Mouse (Mus musculus) embryonic facial prominence, embryonic 13.5 days (tissue): ENCODE data around the gene Bspry. TPM values are rescaled to one million over a fixed set of nuclear protein-coding genes. Genes with fewer than 3 reads are reported as not detected.
"Not testable (repeated sequence)": the region's sequence is repeated elsewhere in the genome, so short reads cannot be mapped to it uniquely, and the experiment has no call there.

ENCODE experiments used
- ATAC-seq: fragments of 200-750 bp; cut with Nextera tagmentation; 2 replicates; pipeline ENCODE4 v1.8.0; 2017; ENCODE audit warnings: low read depth; ENCODE audit not compliant: insufficient number of reproducible peaks, insufficient read depth, low FRiP score, low TSS enrichment
- H3K27ac ChIP-seq: fragments of 300-500 bp; sonication (generic); 2 replicates; pipeline ENCODE4 v1.5.1; 2015; ENCODE audit warnings: moderate library complexity, mild to moderate bottlenecking, inconsistent platforms
- H3K27me3 ChIP-seq: fragments of 300-500 bp; sonication (generic); 2 replicates; pipeline ENCODE4 v1.6.1; 2015; ENCODE audit warnings: mild to moderate bottlenecking, inconsistent platforms
- H3K36me3 ChIP-seq: fragments of 300-500 bp; sonication (generic); 2 replicates; pipeline ENCODE4 v1.6.1; 2015; ENCODE audit warnings: mild to moderate bottlenecking, inconsistent platforms
- H3K4me1 ChIP-seq: fragments of 300-500 bp; sonication (generic); 2 replicates; pipeline ENCODE4 v1.6.1; 2015; ENCODE audit warnings: inconsistent platforms
- H3K4me2 ChIP-seq: fragments of 300-500 bp; sonication (generic); 2 replicates; pipeline ENCODE4 v1.6.1; 2015; ENCODE audit warnings: moderate library complexity, mild to moderate bottlenecking, inconsistent platforms
- H3K4me3 ChIP-seq: fragments of 300-500 bp; sonication (generic); 2 replicates; pipeline ENCODE4 v1.5.1; 2015; ENCODE audit warnings: mild to moderate bottlenecking, inconsistent platforms
- H3K9ac ChIP-seq: fragments of 300-500 bp; sonication (generic); 2 replicates; pipeline ENCODE4 v1.6.1; 2015; ENCODE audit warnings: mild to moderate bottlenecking, inconsistent platforms
- H3K9me3 ChIP-seq: fragments of 300-500 bp; sonication (generic); 2 replicates; pipeline ENCODE4 v1.6.1; 2016; ENCODE audit warnings: inconsistent platforms
- WGBS: fragments of 180-500 bp; shearing (Covaris S2); methylation state at CpG from one replicate; pipeline ENCODE4 v1.1.7; 2015; ENCODE audit warnings: mixed read lengths; 5-methylcytosine and 5-hydroxymethylcytosine counted together
- polyA plus RNA-seq: library from polyadenylated mRNA; unstranded; fragments of >200 nt; fragmentation: Nextera tagmentation; extraction: Ambion mirVana; gene quantifications from 2 replicates; pipeline ENCODE4 v1.2.1, GENCODE M21; 2015

The Bspry gene
- polyA plus RNA-seq, 1 experiment from 2014 or later, result 5.4 TPM

DNA sequence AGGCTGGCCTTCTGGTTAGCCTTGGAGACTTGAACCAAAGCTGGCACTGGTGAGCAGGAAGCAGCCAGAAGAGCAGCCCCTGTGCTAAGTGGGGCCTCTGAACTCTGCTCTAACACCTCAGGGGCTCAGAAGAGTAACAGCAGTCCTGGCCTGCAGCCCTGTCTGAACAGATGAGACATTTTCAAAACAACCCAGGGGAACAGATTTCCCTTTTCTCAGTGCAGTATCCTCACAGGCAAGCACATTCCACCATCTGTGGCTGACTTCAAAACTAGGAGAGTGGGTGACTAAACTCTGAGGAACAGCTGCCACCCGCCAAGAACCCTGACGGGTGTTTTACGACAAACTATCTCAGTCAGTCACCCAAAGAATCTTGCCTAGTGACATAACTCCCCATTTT is 20.8 kb upstream of the Bspry start:
- ATAC-seq, result no peak
- Histone ChIP-seq H3K36me3 (0 out of 2 replicates have a peak, but pooled peaks cover 3% of the 10 kb centered on the region), H3K27me3 (no peaks in the 10 kb centered on the region), H3K9ac (no peak overlapping the region), H3K9me3 (no peaks in the 10 kb centered on the region), H3K4me2 (no peak overlapping the region), H3K4me3 (no peak overlapping the region), H3K27ac (no peak overlapping the region), H3K4me1 (peaks cover 8% of the 10 kb centered on the region; the same call in 1 of the 2 replicates)
- 78% methylated on average over 3 of the region's 3 CpGs for WGBS

GRCm38 (mm10) chr4:62460348-62460747 is 19.5 kb upstream of the Bspry start:
- Histone ChIP-seq H3K4me3 (no peak overlapping the region), H3K27me3 (no peaks in the 10 kb centered on the region), H3K27ac (no peak overlapping the region), H3K4me1 (peaks cover 8% of the 10 kb centered on the region; the same call in 1 of the 2 replicates), H3K36me3 (0 out of 2 replicates have a peak, but pooled peaks cover 3% of the 10 kb centered on the region), H3K4me2 (no peak overlapping the region), H3K9me3 (no peaks in the 10 kb centered on the region), H3K9ac (no peak overlapping the region)
- 89% methylated on average over 8 of the region's 8 CpGs for WGBS
- no peak for ATAC-seq

- Histone ChIP-seq H3K9me3 (no peaks in the 10 kb centered on the region), H3K27me3 (no peaks in the 10 kb centered on the region), H3K36me3 (0 out of 2 replicates have a peak, but pooled peaks cover 3% of the 10 kb centered on the region), H3K4me2 (no peak overlapping the region), H3K9ac (no peak overlapping the region), H3K4me1 (no peaks in the 10 kb centered on the region), H3K4me3 (no peak overlapping the region), H3K27ac (no peak overlapping the region)
- WGBS, result 92% methylated on average over 2 of the region's 2 CpGs
- no peak for ATAC-seq
These were observed 16.7 kb upstream of the Bspry start for GRCm38 (mm10) chr4:62463124-62463523.

DNA sequence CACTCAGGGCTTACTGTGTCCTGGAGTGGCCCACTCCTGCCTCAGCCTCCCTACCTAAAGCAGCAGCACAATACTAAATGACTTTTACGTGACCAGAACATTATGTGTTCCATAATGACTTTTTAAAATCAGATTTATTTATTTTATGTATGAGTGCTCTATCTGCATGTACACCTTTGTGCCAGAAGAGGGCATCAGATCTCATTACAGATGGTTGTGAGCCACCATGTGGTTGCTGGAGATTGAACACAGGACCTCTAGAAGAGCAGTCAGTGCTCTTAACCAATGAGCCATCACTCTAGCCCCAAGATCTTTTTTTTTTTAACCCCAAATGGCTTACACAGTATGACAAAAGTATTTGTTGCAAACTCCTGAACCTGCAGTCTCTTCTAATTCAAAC is 11.7 kb upstream of the Bspry start:
- Histone ChIP-seq H3K4me3 (no peak overlapping the region), H3K36me3 (no peaks in the 10 kb centered on the region), H3K9ac (no peak overlapping the region), H3K27ac (no peak overlapping the region), H3K4me2 (no peak overlapping the region), H3K27me3 (no peaks in the 10 kb centered on the region), H3K4me1 (no peaks in the 10 kb centered on the region), H3K9me3 (no peaks in the 10 kb centered on the region)
- 95% methylated on average over 1 of the region's 1 CpGs for WGBS
- no peak for ATAC-seq

GRCm38 (mm10) chr4:62470598-62471051 is 9.2 kb upstream of the Bspry start, which contains the start of gene Wdr31:
TSS of gene Wdr31 (minus strand) at chr4:62470896.
- Histone ChIP-seq H3K27ac (no peak within 1 kb of the TSS), H3K36me3 (no peaks in the 10 kb centered on the region), H3K9ac (peak within 1 kb of the TSS; percentile 73), H3K4me3 (peak within 1 kb of the TSS; percentile 63), H3K9me3 (no peaks in the 10 kb centered on the region), H3K27me3 (no peaks in the 10 kb centered on the region), H3K4me1 (no peaks in the 10 kb centered on the region), H3K4me2 (peak within 1 kb of the TSS; percentile 77)
- under 1% methylated on average over 30 of the region's 30 CpGs for WGBS
- ATAC-seq, result peak; percentile 72

DNA sequence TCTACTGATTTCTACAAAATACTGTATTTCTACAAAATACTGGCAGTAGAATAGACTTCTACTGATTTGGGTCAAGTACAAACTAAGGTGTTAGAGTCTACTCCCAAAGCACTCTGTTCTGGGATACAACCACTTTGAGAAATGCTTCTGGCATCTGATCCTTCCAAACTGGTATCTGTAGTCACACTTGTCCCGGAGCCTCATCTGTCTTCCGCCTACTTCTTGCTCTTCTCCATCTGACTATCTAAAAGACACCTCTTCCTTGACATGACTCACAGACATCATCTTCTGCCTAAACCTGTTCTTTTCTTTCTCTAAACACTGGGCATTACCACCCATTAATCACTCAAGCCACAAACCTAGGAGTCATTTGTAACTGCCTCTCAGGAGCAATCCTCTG is 7.8 kb upstream of the Bspry start:
- Histone ChIP-seq H3K27me3 (no peaks in the 10 kb centered on the region), H3K4me1 (no peaks in the 10 kb centered on the region), H3K27ac (no peak overlapping the region), H3K9me3 (no peaks in the 10 kb centered on the region), H3K36me3 (no peaks in the 10 kb centered on the region), H3K4me2 (no peak overlapping the region), H3K9ac (no peak overlapping the region), H3K4me3 (no peak overlapping the region)
- no peak for ATAC-seq
- 95% methylated on average over 2 of the region's 2 CpGs for WGBS

DNA sequence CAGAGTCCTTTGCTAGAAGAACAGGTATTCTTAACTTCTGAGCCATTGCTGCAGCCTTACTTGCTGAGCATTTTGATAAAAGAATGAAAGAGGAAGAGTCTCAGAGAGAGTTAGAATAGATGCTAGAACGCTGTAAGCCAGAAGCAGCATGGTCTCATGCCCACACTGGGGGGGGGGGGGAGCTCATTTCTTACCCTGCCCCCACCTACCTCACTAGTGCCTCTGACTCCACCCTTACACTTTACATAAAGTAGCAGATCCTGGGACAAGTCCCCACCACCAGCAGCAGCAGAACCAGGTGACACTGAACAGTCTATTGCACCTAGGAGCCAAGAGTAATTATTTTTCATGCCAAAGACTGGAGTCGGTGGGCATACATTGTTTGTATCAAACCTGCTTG is 4.7 kb upstream of the Bspry start:
- H3K27ac ChIP-seq, result no peak overlapping the region
- WGBS, result 78% methylated on average over 2 of the region's 2 CpGs
- H3K9ac ChIP-seq, result no peak overlapping the region
- no peaks in the 10 kb centered on the region for H3K36me3 ChIP-seq
- H3K9me3 ChIP-seq, result no peaks in the 10 kb centered on the region
- peaks cover 10% of the 10 kb centered on the region for H3K4me1 ChIP-seq
- H3K27me3 ChIP-seq, result peaks cover 19% of the 10 kb centered on the region
- H3K4me2 ChIP-seq, result no peak overlapping the region
- no peak overlapping the region for H3K4me3 ChIP-seq
- no peak for ATAC-seq

GRCm38 (mm10) chr4:62475793-62476192 is 4.1 kb upstream of the Bspry start:
- Histone ChIP-seq H3K4me1 (peaks cover 14% of the 10 kb centered on the region), H3K27ac (no peak overlapping the region), H3K36me3 (no peaks in the 10 kb centered on the region), H3K27me3 (peaks cover 24% of the 10 kb centered on the region), H3K9me3 (no peaks in the 10 kb centered on the region), H3K4me2 (no peak overlapping the region), H3K4me3 (no peak overlapping the region), H3K9ac (no peak overlapping the region)
- 90% methylated on average over 6 of the region's 6 CpGs for WGBS
- ATAC-seq, result no peak

GRCm38 (mm10) chr4:62477542-62478244 is 2.2 kb upstream of the Bspry start:
- no peak overlapping the region for H3K9ac ChIP-seq
- H3K4me1 ChIP-seq, result peaks cover 15% of the 10 kb centered on the region
- no peak overlapping the region for H3K27ac ChIP-seq
- H3K4me3 ChIP-seq, result no peak overlapping the region
- no peak overlapping the region for H3K4me2 ChIP-seq
- WGBS, result 64% methylated on average over 6 of the region's 6 CpGs
- no peaks in the 10 kb centered on the region for H3K36me3 ChIP-seq
- no peaks in the 10 kb centered on the region for H3K9me3 ChIP-seq
- peaks cover 32% of the 10 kb centered on the region for H3K27me3 ChIP-seq
- ATAC-seq, result no peak

DNA sequence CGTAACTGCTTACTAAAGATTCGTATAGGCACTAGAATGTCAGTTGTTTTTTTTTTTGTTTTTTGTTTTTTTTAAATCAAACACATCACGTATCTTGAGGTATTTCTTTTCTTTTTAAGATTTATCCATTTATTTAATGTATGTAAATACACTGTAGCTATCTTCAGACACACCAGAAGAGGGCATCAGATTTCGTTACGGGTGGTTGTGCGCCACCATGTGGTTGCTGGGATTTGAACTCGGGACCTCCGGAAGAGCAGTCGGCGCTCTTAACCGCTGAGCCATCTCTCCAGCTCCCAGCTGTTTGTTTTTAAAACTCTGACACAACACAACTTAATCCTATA is 288 bp upstream of the Bspry start:
- H3K9me3 ChIP-seq, H3K27ac ChIP-seq, H3K36me3 ChIP-seq, H3K9ac ChIP-seq, ATAC-seq: not testable (repeated sequence)
- Histone ChIP-seq H3K27me3 (peaks cover 32% of the 10 kb centered on the region), H3K4me1 (peaks cover 15% of the 10 kb centered on the region), H3K4me3 (peak overlapping the region; percentile 49), H3K4me2 (peak overlapping the region; percentile 86)
- WGBS, result 12% methylated on average over 11 of the region's 11 CpGs

DNA sequence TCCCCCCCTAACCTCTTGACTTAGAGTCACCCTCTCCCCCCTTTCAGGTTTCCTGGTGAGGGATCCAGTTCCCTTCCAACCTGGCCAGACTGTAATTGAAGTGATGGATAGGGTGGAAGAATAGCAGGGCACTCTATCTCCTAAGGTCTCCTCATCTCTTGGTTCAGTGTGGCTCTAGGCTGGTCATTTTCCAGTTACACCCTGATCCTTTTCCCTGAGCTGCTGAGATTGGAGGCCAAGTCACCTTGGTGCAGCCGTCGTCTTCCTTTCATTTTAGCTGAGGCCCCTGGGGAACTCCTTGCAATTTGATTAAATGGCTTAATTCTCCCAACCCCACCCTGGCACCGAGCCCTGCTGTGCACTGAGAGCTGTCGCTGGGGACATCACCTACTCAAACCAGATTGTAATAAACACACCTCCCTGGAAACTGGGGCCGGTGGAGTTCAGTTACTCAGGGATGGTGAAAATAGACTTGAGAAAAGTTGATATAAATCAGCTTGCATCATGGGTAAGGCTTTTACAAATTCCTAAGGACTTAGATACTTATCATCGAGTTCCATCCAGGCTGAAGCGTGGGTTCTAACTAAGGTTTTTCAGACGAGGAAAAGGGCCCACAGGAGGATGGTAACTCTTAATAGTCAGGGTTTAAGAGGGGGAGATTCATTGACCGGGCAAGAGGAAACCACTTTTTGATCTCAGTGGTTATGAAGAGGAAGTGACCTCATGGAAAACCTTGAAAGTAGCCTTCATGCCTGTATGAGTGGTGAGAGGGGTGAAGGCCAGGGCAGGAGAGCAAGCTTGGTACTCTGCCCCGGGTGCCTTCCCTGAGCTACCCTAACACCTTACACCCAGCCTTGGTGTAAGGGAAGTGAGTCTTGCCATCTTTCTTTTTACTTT is 1.1 kb downstream of the Bspry start:
- no peaks in the 10 kb centered on the region for H3K36me3 ChIP-seq
- H3K4me1 ChIP-seq, result peaks cover 15% of the 10 kb centered on the region
- H3K9me3 ChIP-seq, result no peaks in the 10 kb centered on the region
- peak overlapping the region; percentile 49; the same call in 1 of the 2 replicates for H3K4me3 ChIP-seq
- WGBS, result 35% methylated on average over 10 of the region's 10 CpGs
- peaks cover 32% of the 10 kb centered on the region for H3K27me3 ChIP-seq
- peak overlapping the region; percentile 86 for H3K4me2 ChIP-seq
- H3K27ac ChIP-seq, result no peak overlapping the region
- no peak overlapping the region for H3K9ac ChIP-seq
- ATAC-seq, result no peak
